In genomic region chr1:87650611-87651079, GRCm38 (mm10) we compare ENCODE assay signal across 10 mouse cellular contexts. TPM values are rescaled to one million over a fixed set of nuclear protein-coding genes. Genes with fewer than 3 reads are reported as not detected.
DNase-seq lines count a peak whose midpoint lies in the region; ATAC-seq and TF ChIP-seq lines count a peak whose summit lies in the region.
"Had no signal": no experiment of that assay in that cellular context is flagged by ENCODE, and none has a peak within 500 bp of the region (broad histone marks: within the 10 kb centered on the region; RNA-seq: fewer than 3 reads in every experiment).

No protein-coding gene starts in this region.

- H3K9ac ChIP-seq in liver, adult 2 months (ENCODE audit: low read depth, low read length), result no peak overlapping the region
- H3K9ac ChIP-seq in midbrain, postnatal 0 days (replicated peaks; ENCODE audit: low read length, poor library complexity, severe bottlenecking), result no peak overlapping the region
- no peak overlapping the region for H3K9ac ChIP-seq in hindbrain, embryonic 14.5 days
- H3K9ac ChIP-seq: heart, embryonic 13.5 days; neural tube, embryonic 12.5 days had no signal

- H3K4me1 ChIP-seq in liver, adult 2 months (ENCODE audit: control insufficient read depth, insufficient read depth, low read length), result no peaks in the 10 kb centered on the region; the same call in 1 of the 2 replicates
- no peaks in the 10 kb centered on the region for H3K4me1 ChIP-seq in midbrain, postnatal 0 days (ENCODE audit: insufficient read depth, low read length)
- H3K4me1 ChIP-seq in hindbrain, embryonic 14.5 days (replicated peaks; ENCODE audit: control insufficient read depth, insufficient read depth, low read length), result no peaks in the 10 kb centered on the region
- H3K4me1 ChIP-seq: neural tube, embryonic 12.5 days had no signal

- H3K27ac ChIP-seq in liver, adult 2 months (replicated peaks; ENCODE audit: insufficient read depth, low read depth, low read length), result 0 out of 2 replicates have a peak overlapping the region, but pooled peaks have one; percentile 2
- no peak overlapping the region for H3K27ac ChIP-seq in midbrain, postnatal 0 days (ENCODE audit: low read depth, low read length)
- no peak overlapping the region for H3K27ac ChIP-seq in hindbrain, embryonic 14.5 days
- H3K27ac ChIP-seq: heart, embryonic 13.5 days; neural tube, embryonic 12.5 days had no signal

- H3K36me3 ChIP-seq in liver, adult 2 months (ENCODE audit: control insufficient read depth, insufficient read depth, low read length), result no peaks in the 10 kb centered on the region
- H3K36me3 ChIP-seq in midbrain, postnatal 0 days (ENCODE audit: insufficient read depth, low read length), result no peaks in the 10 kb centered on the region
- no peaks in the 10 kb centered on the region for H3K36me3 ChIP-seq in hindbrain, embryonic 14.5 days (replicated peaks; ENCODE audit: control insufficient read depth, insufficient read depth)
- H3K36me3 ChIP-seq: heart, embryonic 13.5 days; neural tube, embryonic 12.5 days had no signal

- no peak for TF ChIP-seq POLR2A in liver, adult 2 months (IDR thresholded peaks at IDR 0.05; ENCODE audit: extremely low read depth, insufficient read depth, low read length)

- H3K4me2 ChIP-seq in midbrain, postnatal 0 days (ENCODE audit: low read depth, low read length, poor library complexity, severe bottlenecking), result no peak overlapping the region
- H3K4me2 ChIP-seq in hindbrain, embryonic 14.5 days (replicated peaks), result no peak overlapping the region
- H3K4me2 ChIP-seq: heart, embryonic 13.5 days; neural tube, embryonic 12.5 days had no signal

- H3K9me3 ChIP-seq in midbrain, postnatal 0 days (ENCODE audit: low read length), result no peaks in the 10 kb centered on the region
- H3K9me3 ChIP-seq in hindbrain, embryonic 14.5 days (ENCODE audit: control insufficient read depth, low read length), result no peaks in the 10 kb centered on the region
- H3K9me3 ChIP-seq: heart, embryonic 13.5 days; neural tube, embryonic 12.5 days had no signal

- WGBS in liver, adult 2 months, result 61% methylated on average over 8 of the region's 8 CpGs
- 80% methylated on average over 8 of the region's 8 CpGs for whole genome bisulfite sequencing in midbrain, postnatal 0 days
- 80% methylated on average over 8 of the region's 8 CpGs for WGBS in hindbrain, embryonic 14.5 days

- no peak overlapping the region for H3K4me3 ChIP-seq in liver, adult 2 months (ENCODE audit: insufficient read depth, low read depth, low read length)
- no peak overlapping the region for H3K4me3 ChIP-seq in midbrain, postnatal 0 days (ENCODE audit: low read depth, low read length)
- no peak overlapping the region for H3K4me3 ChIP-seq in hindbrain, embryonic 14.5 days (replicated peaks; ENCODE audit: low read length)
- H3K4me3 ChIP-seq: heart, embryonic 13.5 days; neural tube, embryonic 12.5 days had no signal

- ATAC-seq in granulocyte monocyte progenitor cell, adult 5-6 weeks (replicated peaks; ENCODE audit: poor library complexity, severe bottlenecking), result peak; percentile 80
- no peak for ATAC-seq in midbrain, postnatal 0 days (ENCODE audit: low FRiP score)
- ATAC-seq in hindbrain, embryonic 14.5 days (ENCODE audit: low FRiP score), result no peak

- TF ChIP-seq CTCF in liver, adult 2 months (IDR thresholded peaks at IDR 0.05; ENCODE audit: low read depth, low read length), result no peak
- TF ChIP-seq CTCF in midbrain, postnatal 0 days (IDR thresholded peaks at IDR 0.05), result no peak

- no peaks in the 10 kb centered on the region for H3K27me3 ChIP-seq in liver, adult 2 months (ENCODE audit: control insufficient read depth, insufficient read depth, low read length)
- H3K27me3 ChIP-seq in midbrain, postnatal 0 days (ENCODE audit: insufficient read depth, low read length), result no peaks in the 10 kb centered on the region
- H3K27me3 ChIP-seq in hindbrain, embryonic 14.5 days (ENCODE audit: control insufficient read depth, insufficient read depth, low read length), result no peaks in the 10 kb centered on the region
- H3K27me3 ChIP-seq: heart, embryonic 13.5 days; neural tube, embryonic 12.5 days had no signal

- DNase-seq in layer of hippocampus, adult 11-12 months (ENCODE audit: low spot score), result peak; percentile 64
- DNase-seq in layer of hippocampus, adult 9-10 months (ENCODE audit: low spot score), result no peak
- DNase-seq in liver, adult 2 months (ENCODE audit: extremely low read depth, low read depth, low spot score), result no peak
- peak; percentile 40 for DNase-seq in naive thymus-derived CD4-positive, alpha-beta T cell, adult 2 months (ENCODE audit: low read depth)
- DNase-seq in adipocyte (ENCODE audit: low spot score), result no peak
- no peak for DNase-seq in midbrain, postnatal 0 days (ENCODE audit: low spot score)
- DNase-seq in hindbrain, embryonic 14.5 days (ENCODE audit: low spot score), result no peak

- no peaks in the 10 kb centered on the region for H3K79me2 ChIP-seq in liver, adult 2 months (ENCODE audit: control insufficient read depth, insufficient read depth, low read length)

RNA-seq across cellular contexts. Expression of gene Inpp5d, which starts 30.5 kb away (rescaled TPM):
- total RNA-seq in granulocyte monocyte progenitor cell, adult 5-6 weeks (2014; fragmentation: Nextera tagmentation), result 104 and 179 TPM in 2 replicates
- total RNA-seq in granulocyte monocyte progenitor cell, adult 5-6 weeks (2017), result 52.2 and 73.5 TPM in 2 replicates
- 7.6 and 14.4 TPM in 2 replicates for total RNA-seq in liver, adult 2 months (2014; rRNA removed)
- 3.7 and 4.3 TPM in 2 replicates for polyA plus RNA-seq in liver, adult 2 months (2012; rRNA removed)
- total RNA-seq in midbrain, postnatal 0 days (2014; rRNA removed), result 6.4 and 9.8 TPM in 2 replicates
- polyA plus RNA-seq in midbrain, postnatal 0 days (2015; fragmentation: Nextera tagmentation; extraction: Ambion mirVana), result 2.6 and 3.1 TPM in 2 replicates
- polyA plus RNA-seq in hindbrain, embryonic 14.5 days (2014; fragmentation: Nextera tagmentation; extraction: Ambion mirVana), result 3.4 and 4.6 TPM in 2 replicates

Comparison
In these comparisons a context has a peak if more than half of its experiments do, and no peak if none do; other contexts are left out.
1. DNase-seq: peak in layer of hippocampus, adult 11-12 months (single experiment) and naive thymus-derived CD4-positive, alpha-beta T cell, adult 2 months (single experiment); none in layer of hippocampus, adult 9-10 months (single experiment), liver, adult 2 months (single experiment), adipocyte (single experiment), midbrain, postnatal 0 days (single experiment) and hindbrain, embryonic 14.5 days (single experiment).